Mouse (Mus musculus) hematopoietic stem cell, adult 5-6 weeks (primary cell): ENCODE measurements around the gene Casp4. TPM values are rescaled to one million over a fixed set of nuclear protein-coding genes. Genes with fewer than 3 reads are reported as not detected.

Experiments used
- ATAC-seq, 2 experiments: fragments of 125-278 bp in 1 of 2; replicated peaks in 1 of 2; 2 replicates each; pipeline ENCODE4 v1.8.0; 2016 to 2017; ENCODE audit warnings: inconsistent platforms in 2 of 2, mild to moderate bottlenecking in 2 of 2, moderate number of reproducible peaks in 2 of 2, low read depth in 1 of 2, moderate TSS enrichment in 1 of 2; ENCODE audit not compliant: low FRiP score in 2 of 2, poor library complexity in 2 of 2, severe bottlenecking in 2 of 2, insufficient read depth in 1 of 2, low TSS enrichment in 1 of 2
- total RNA-seq: library from RNA; stranded (forward); fragments of 172-1452, 232-1000 nt; gene quantifications from 2 replicates; pipeline ENCODE4 v1.2.3, GENCODE M21; 2017

Gene Casp4
- total RNA-seq, 1 experiment from 2014 or later: 40.0 TPM

DNA sequence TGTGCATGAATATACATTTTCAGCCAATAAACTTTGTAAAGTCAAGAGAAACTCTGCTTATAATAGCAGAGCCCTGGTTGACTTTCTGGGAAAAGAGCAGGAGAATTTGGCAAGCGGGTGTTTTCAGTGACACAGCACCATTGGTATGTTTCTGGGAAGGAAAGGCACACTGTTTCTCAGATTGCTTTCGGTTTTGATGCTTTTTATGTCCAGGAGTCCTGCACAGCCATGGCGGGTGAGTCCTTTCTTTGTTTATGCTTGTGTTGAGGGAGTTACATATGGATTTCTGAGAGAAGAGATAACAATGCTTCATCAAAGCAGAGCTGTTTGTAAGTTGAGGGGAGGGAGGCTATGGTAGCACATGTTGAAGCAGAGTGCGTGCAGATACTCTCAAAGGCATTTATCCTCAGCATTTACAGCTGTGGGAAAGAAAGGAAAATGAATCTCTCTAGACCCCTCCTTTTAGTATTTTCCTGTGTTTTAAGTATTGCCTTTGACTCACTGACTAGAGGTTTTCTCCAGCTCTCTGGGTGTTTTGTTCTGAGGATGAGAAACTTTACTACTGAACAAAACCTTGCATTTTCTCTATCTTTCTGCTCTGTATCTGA lies 36.8 kb downstream of the Casp4 start, which contains the start of gene Casp12:
TSS of gene Casp12 (plus strand) at position 140 of the 608 bp plus-strand sequence.
- ATAC-seq: peak; percentile 54 to 55; a peak in 3 of 4 replicates

DNA sequence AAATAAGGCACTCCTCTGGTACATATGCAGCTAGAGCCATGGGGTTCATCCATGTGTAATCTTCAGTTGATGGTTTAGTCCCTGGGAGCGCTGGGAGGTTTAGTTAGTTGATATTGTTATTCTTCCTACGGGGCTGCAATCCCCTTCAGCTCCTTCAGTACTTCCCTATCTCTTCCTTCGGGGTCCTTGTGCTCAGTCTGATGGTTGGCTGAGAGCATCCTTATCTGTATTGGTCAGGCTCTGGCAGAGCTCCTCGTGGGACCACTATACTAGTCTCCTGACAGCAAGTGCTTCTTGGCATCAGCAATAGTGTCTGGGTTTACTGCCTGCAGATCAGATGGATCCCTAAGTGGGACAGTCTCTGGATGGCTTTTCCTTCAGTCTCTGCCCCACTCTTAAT lies 38.8 kb downstream of the Casp4 start:
- ATAC-seq: no peak

DNA sequence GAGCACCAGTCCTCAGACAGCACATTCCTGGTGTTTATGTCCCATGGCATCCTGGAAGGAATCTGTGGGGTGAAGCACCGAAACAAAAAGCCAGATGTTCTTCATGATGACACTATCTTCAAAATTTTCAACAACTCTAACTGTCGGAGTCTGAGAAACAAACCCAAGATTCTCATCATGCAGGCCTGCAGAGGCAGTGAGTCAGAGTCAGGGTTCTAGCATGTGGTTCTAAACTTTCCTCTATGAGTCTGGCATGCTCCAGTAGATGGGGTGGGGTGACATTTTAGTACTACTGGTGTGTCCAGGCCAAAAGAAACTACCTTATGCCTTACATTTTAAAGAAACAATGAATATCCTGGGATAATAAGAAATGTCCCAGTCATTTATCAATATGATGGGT lies 45.0 kb downstream of the Casp4 start:
- no peak for ATAC-seq

GRCm38 (mm10) chr9:5356801-5357200 lies 48.2 kb downstream of the Casp4 start:
- no peak for ATAC-seq

Other genes with a start within 250 kb of the Casp4 start
- 59.0 and 89.2 TPM in 2 replicates for gene Casp1, start 10.3 kb upstream of the Casp4 start, total RNA-seq
- 25.7 and 36.8 TPM in 2 replicates for gene Casp12, start 36.6 kb downstream of the Casp4 start, total RNA-seq